Mouse (Mus musculus): ENCODE measurements around the gene Mettl26. TPM values are rescaled to one million over a fixed set of nuclear protein-coding genes. Genes with fewer than 3 reads are reported as not detected.

Mettl26 gene
- polyA plus RNA-seq, 1 experiment from 2014 or later, result 60.1 TPM

DNA sequence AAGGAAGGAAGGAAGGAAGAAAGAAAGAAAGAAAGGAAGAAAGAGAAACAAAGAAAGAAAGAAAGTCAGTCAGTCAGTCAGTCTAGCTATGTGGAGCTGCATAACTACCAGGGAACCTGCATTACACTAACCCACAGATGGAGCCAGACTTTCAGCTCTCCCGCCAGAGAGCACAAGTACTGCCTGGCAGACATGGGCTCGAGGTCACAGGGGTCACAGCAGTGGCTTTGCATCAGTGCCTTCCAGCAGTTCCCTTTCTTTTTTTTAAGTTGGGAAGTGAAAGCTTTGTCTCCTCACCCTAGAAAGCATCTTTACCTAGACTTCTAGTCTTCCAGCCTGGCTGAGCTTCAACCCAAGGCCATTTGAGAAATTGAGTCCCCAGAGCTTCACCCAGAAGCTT is 20.5 kb downstream of the Mettl26 start:
- Histone ChIP-seq H3K9ac (replicated peaks) (no peak overlapping the region), H3K9me3 (no peaks in the 10 kb centered on the region; the same call in 1 of the 2 replicates), H3K27me3 (no peaks in the 10 kb centered on the region), H3K4me3 (replicated peaks) (no peak overlapping the region), H3K36me3 (peaks cover 15% of the 10 kb centered on the region), H3K4me2 (no peak overlapping the region), H3K27ac (peak overlapping the region; percentile 25; the same call in 1 of the 2 replicates), H3K4me1 (replicated peaks) (no peaks in the 10 kb centered on the region; the same call in 1 of the 2 replicates)
- 39% methylated on average over 2 of the region's 2 CpGs for whole genome bisulfite sequencing
- no peak for ATAC-seq (ENCODE audit: insufficient number of reproducible peaks, insufficient read depth, low FRiP score, low TSS enrichment, low read depth)

GRCm38 (mm10) chr17:25895891-25896290 is 21.0 kb downstream of the Mettl26 start:
- 64% methylated on average over 12 of the region's 12 CpGs for WGBS
- Histone ChIP-seq H3K9me3 (no peaks in the 10 kb centered on the region; the same call in 1 of the 2 replicates), H3K27ac (peak overlapping the region; percentile 25; the same call in 1 of the 2 replicates), H3K9ac (replicated peaks) (no peak overlapping the region), H3K4me2 (no peak overlapping the region), H3K36me3 (peaks cover 15% of the 10 kb centered on the region), H3K27me3 (no peaks in the 10 kb centered on the region), H3K4me1 (replicated peaks) (no peaks in the 10 kb centered on the region; the same call in 1 of the 2 replicates), H3K4me3 (replicated peaks) (no peak overlapping the region)
- no peak for ATAC-seq (ENCODE audit: insufficient number of reproducible peaks, insufficient read depth, low FRiP score, low TSS enrichment, low read depth)

DNA sequence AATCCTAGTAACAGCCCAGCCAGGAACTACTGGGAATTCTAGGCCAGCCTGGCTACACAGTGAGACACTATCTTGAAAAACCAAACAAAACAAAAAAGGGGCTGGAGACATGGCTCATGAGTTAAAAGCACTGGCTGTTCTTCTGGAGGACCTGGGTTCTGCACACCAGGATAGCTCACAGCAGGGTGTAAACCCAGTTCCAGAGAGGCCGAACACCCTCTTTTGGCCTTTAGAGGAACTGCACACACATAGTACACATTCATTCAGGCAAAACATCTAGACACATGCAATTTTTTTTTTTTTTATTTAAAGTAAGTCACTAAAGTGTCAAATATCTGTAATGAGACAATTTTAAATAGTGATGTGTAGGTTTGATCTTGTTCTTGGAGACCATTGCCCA is 25.3 kb downstream of the Mettl26 start:
- Histone ChIP-seq H3K4me3 (replicated peaks) (no peak overlapping the region), H3K4me2 (no peak overlapping the region), H3K27ac (no peak overlapping the region), H3K4me1 (replicated peaks) (no peaks in the 10 kb centered on the region; the same call in 1 of the 2 replicates), H3K27me3 (no peaks in the 10 kb centered on the region), H3K36me3 (peaks cover 12% of the 10 kb centered on the region), H3K9ac (replicated peaks) (no peak overlapping the region), H3K9me3 (no peaks in the 10 kb centered on the region; the same call in 1 of the 2 replicates)
- ATAC-seq (ENCODE audit: insufficient number of reproducible peaks, insufficient read depth, low FRiP score, low TSS enrichment, low read depth), result no peak
- WGBS, result 86% methylated on average over 1 of the region's 1 CpGs

DNA sequence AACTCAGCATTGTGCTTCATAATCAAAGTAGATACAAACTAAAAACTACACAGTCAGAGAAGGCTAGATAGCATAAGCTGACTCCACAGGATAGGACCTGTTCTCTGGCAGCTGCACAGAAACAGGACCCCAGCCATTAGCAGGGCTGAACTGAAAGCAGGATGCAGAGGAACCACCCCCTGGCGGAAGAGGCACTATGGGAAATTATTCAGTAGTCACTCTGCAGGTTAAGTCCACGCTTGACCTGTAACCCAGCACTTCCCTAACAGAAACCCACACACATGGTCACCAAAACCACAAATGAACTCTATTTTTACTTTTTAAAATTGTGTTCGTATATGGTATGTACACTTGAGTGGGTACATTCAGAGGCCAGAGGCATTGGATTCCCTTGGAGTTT is 28.2 kb downstream of the Mettl26 start:
- Histone ChIP-seq H3K4me3 (replicated peaks) (no peak overlapping the region), H3K9me3 (no peaks in the 10 kb centered on the region; the same call in 1 of the 2 replicates), H3K9ac (replicated peaks) (no peak overlapping the region), H3K27ac (no peak overlapping the region), H3K36me3 (peaks cover 20% of the 10 kb centered on the region), H3K4me1 (replicated peaks) (no peaks in the 10 kb centered on the region), H3K27me3 (no peaks in the 10 kb centered on the region), H3K4me2 (no peak overlapping the region)
- ATAC-seq (ENCODE audit: insufficient number of reproducible peaks, insufficient read depth, low FRiP score, low TSS enrichment, low read depth), result no peak
- 90% methylated on average over 3 of the region's 3 CpGs for WGBS

DNA sequence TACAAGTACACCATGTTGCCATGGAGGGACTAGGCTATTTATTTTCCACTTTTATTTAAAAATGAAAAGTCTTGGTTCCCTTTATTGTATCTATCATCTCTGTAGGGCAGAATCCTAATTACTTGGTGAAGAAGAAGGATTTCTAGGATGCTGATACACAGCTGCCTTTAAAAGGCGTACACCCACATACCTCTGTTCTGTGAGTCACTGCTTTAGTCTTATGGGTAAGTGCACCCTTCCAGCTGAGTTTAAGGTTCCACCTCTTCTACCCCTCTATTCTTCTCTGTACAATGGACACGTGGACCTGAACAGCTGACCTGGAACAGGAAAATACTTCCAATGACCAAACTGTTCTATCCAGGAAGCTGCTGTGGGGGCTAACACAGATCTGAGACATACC is 32.8 kb downstream of the Mettl26 start:
- WGBS, result 87% methylated on average over 2 of the region's 2 CpGs
- no peak overlapping the region for H3K27ac ChIP-seq

GRCm38 (mm10) chr17:25911816-25912215 is 36.9 kb downstream of the Mettl26 start:
- H3K9me3 ChIP-seq, result no peaks in the 10 kb centered on the region
- no peak overlapping the region for H3K9ac ChIP-seq (replicated peaks)
- 91% methylated on average over 4 of the region's 4 CpGs for WGBS
- H3K27ac ChIP-seq, result no peak overlapping the region
- no peak overlapping the region for H3K4me2 ChIP-seq
- no peak overlapping the region for H3K4me3 ChIP-seq (replicated peaks)
- ATAC-seq (ENCODE audit: insufficient number of reproducible peaks, insufficient read depth, low FRiP score, low TSS enrichment, low read depth), result no peak
- peaks cover 28% of the 10 kb centered on the region for H3K36me3 ChIP-seq
- no peaks in the 10 kb centered on the region for H3K4me1 ChIP-seq (replicated peaks)
- H3K27me3 ChIP-seq, result no peaks in the 10 kb centered on the region

More for the DNA sequence above, 32.8 kb downstream of the Mettl26 start:
- Histone ChIP-seq H3K9ac (replicated peaks) (no peak overlapping the region), H3K9me3 (no peaks in the 10 kb centered on the region), H3K4me2 (no peak overlapping the region), H3K4me3 (replicated peaks) (no peak overlapping the region), H3K27me3 (no peaks in the 10 kb centered on the region), H3K4me1 (replicated peaks) (no peaks in the 10 kb centered on the region), H3K36me3 (peaks cover 22% of the 10 kb centered on the region)
- ATAC-seq (ENCODE audit: insufficient number of reproducible peaks, insufficient read depth, low FRiP score, low TSS enrichment, low read depth), result no peak

DNA sequence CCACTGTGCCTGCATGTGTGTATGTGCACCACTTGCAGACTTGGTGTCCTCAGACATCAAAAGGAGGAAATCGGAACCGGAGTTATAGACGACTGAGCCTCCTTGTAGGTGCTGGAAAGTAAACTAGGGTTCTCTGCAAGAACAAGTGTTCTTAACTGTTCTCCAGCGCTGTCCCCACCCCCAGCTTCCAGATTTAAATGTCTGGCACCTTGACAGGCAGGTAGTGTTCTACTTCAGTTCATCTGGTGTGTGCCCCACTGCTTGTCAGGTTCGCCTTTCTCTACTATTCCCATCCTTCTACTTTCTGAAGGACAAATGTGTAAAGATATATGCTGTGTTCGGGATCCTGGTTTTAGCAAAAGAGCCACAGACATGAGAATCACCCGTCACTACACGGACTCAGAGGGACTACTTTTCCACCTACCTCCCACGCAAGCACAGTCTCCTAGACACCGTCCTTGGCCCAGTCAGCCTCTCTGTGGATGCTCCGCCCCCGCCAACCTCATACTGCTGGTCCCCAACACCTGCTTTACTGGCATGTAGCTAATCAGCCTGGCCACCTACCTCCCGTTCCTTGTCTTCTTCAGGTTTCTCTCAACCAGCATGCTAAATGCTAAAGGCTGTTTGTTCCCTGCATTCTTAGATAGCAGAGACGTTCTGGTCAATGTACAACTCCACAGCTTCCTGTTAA is 38.5 kb downstream of the Mettl26 start:
- H3K9ac ChIP-seq (replicated peaks), result no peak overlapping the region
- H3K27me3 ChIP-seq, result no peaks in the 10 kb centered on the region
- no peaks in the 10 kb centered on the region for H3K9me3 ChIP-seq
- no peak overlapping the region for H3K4me3 ChIP-seq (replicated peaks)
- peaks cover 33% of the 10 kb centered on the region for H3K36me3 ChIP-seq
- ATAC-seq (ENCODE audit: insufficient number of reproducible peaks, insufficient read depth, low FRiP score, low TSS enrichment, low read depth), result no peak
- H3K4me2 ChIP-seq, result no peak overlapping the region
- 90% methylated on average over 14 of the region's 14 CpGs for WGBS
- H3K4me1 ChIP-seq (replicated peaks), result peaks cover 9% of the 10 kb centered on the region
- no peak overlapping the region for H3K27ac ChIP-seq

- Histone ChIP-seq H3K4me1 (replicated peaks) (peaks cover 15% of the 10 kb centered on the region), H3K27me3 (no peaks in the 10 kb centered on the region), H3K4me2 (no peak overlapping the region), H3K9me3 (no peaks in the 10 kb centered on the region), H3K36me3 (peaks cover 33% of the 10 kb centered on the region), H3K27ac (no peak overlapping the region), H3K9ac (replicated peaks) (no peak overlapping the region), H3K4me3 (replicated peaks) (no peak overlapping the region)
- WGBS, result 76% methylated on average over 1 of the region's 1 CpGs
- no peak for ATAC-seq (ENCODE audit: insufficient number of reproducible peaks, insufficient read depth, low FRiP score, low TSS enrichment, low read depth)
These were observed 39.0 kb downstream of the Mettl26 start for GRCm38 (mm10) chr17:25913877-25914275.

DNA sequence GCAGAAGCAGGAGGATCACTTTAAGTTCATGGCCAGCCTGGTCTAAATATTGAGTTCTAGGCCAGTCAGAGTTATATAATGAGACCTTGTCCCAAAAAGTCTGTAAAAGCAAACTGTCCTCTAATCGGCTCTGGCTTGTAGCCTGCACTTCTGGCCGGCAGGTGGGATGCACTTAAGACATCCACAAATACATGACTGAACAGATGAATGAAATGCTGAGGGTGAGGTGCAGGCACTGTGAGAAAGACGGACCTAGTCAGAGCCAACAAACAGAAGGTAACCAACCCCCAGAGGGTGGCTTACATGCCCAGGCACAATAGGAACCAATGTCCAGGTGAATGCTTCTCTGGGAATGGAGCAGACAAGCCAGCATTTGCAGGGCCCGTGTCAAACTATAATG is 39.4 kb downstream of the Mettl26 start:
- no peaks in the 10 kb centered on the region for H3K27me3 ChIP-seq
- no peak overlapping the region for H3K4me3 ChIP-seq (replicated peaks)
- WGBS, result 89% methylated on average over 4 of the region's 4 CpGs
- no peak for ATAC-seq (ENCODE audit: insufficient number of reproducible peaks, insufficient read depth, low FRiP score, low TSS enrichment, low read depth)
- H3K9ac ChIP-seq (replicated peaks), result no peak overlapping the region
- no peak overlapping the region for H3K27ac ChIP-seq
- peaks cover 16% of the 10 kb centered on the region for H3K4me1 ChIP-seq (replicated peaks)
- H3K9me3 ChIP-seq, result no peaks in the 10 kb centered on the region
- H3K36me3 ChIP-seq, result peaks cover 33% of the 10 kb centered on the region
- H3K4me2 ChIP-seq, result no peak overlapping the region

- H3K36me3 ChIP-seq, result peaks cover 22% of the 10 kb centered on the region
- no peak overlapping the region for H3K9ac ChIP-seq (replicated peaks)
- H3K4me3 ChIP-seq (replicated peaks), result no peak overlapping the region
- peaks cover 25% of the 10 kb centered on the region for H3K4me1 ChIP-seq (replicated peaks)
- H3K4me2 ChIP-seq, result no peak overlapping the region
- H3K27me3 ChIP-seq, result no peaks in the 10 kb centered on the region
- no peak overlapping the region for H3K27ac ChIP-seq
- no peaks in the 10 kb centered on the region for H3K9me3 ChIP-seq
- no peak for ATAC-seq (ENCODE audit: insufficient number of reproducible peaks, insufficient read depth, low FRiP score, low TSS enrichment, low read depth)
- WGBS, result 84% methylated on average over 8 of the region's 8 CpGs
These were observed 42.2 kb downstream of the Mettl26 start for GRCm38 (mm10) chr17:25916931-25917647.

- peak overlapping the region; percentile 91 for H3K4me2 ChIP-seq
- H3K27me3 ChIP-seq, result no peaks in the 10 kb centered on the region
- H3K9me3 ChIP-seq, result no peaks in the 10 kb centered on the region
- H3K27ac ChIP-seq, result no peak overlapping the region
- peaks cover 19% of the 10 kb centered on the region for H3K36me3 ChIP-seq
- H3K4me1 ChIP-seq (replicated peaks), result peaks cover 25% of the 10 kb centered on the region
- WGBS, result 80% methylated on average over 9 of the region's 9 CpGs
- peak overlapping the region; percentile 96 for H3K4me3 ChIP-seq (replicated peaks)
- H3K9ac ChIP-seq (replicated peaks), result peak overlapping the region; percentile 87
- ATAC-seq (ENCODE audit: insufficient number of reproducible peaks, insufficient read depth, low FRiP score, low TSS enrichment, low read depth), result no peak
These were observed 43.3 kb downstream of the Mettl26 start for GRCm38 (mm10) chr17:25918037-25918750.

Measured in limb, embryonic 12.5 days (tissue).